Mouse (Mus musculus): Measurements from ENCODE around the gene Myoz2.
A peak's percentile ranks its signal among the peaks of the same experiment; 100 is the strongest.

The Myoz2 gene

DNA sequence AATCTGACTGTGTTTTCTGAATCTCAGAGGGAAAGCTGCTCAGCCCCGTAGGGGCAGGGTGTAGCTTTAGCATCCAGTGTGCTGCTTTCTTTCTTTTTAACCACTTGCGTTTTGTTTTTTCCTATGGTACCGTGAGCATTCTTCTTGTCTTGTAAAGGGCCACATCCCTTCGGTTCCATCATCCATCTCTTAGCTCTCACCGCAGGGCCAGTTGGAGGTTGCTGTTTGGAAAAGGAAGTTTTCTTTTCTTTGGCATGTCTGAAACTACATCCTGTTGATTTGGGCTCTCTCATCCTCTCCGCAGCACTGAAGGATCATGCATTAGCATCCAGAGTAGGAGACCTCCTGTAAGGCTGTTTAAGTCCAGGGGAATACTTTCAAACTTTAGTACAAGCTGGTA lies 25.4 kb downstream of the Myoz2 start:
- no peak for DNase-seq (ENCODE audit: extremely low read depth, low read depth)

DNA sequence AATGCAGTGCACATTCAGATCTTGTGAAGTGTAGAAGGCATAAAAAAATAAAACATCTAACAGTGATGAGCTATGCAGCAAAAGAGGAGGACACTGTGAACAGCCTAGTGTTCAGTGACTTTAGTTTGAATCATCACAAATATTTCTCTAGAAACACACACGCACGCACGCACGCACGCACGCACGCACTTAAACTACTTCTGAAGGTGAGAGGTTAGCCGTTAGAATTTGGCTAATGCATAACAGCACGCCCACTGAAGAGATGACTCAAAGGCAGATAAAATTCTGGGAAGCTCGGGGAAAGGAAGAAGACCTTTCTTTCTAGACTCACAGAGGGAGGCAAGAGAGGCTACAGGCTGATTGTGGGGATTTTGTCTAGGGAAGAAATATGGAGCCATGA lies 27.4 kb downstream of the Myoz2 start:
- DNase-seq (ENCODE audit: extremely low read depth, low read depth), result no peak

DNA sequence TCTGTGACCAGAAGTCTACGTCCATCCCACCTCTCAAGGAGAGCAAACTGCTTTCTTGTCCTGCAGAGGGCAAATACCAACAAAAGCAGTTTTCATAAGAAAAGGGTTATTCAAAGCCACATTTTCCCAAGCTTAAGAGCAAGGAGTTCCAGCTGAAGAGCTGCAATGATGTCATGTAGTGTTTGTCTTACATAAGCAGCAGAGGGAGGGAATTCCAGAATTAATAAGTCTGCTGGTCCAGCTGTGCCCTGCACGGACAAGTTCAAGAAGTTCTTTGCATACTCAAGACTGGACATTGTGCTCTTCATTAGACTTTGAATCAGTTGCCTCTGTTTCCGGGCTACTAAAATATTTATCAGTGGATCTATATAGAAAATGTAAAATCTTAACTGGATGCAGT lies 33.8 kb downstream of the Myoz2 start:
- DNase-seq (ENCODE audit: extremely low read depth, low read depth), result no peak

DNA sequence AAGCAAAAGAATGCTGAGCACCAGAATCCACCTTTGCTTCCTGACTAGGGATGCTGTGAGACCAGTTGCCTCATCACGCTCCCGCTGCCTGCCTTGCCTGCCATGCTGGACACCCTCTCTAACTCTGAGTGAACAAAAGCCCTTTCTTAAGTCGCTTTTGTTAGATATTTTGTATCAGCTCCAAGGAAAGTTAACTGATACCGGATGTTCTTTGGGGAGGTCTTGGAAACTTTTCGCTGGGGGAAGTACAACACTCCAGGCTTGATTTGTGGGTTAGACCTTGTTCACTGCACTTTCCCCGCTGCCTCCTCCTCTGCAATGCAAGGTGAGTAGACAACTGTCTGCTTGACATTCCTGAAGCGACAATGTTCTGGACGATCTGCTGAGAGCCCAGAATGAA lies 36.3 kb downstream of the Myoz2 start:
- no peak for DNase-seq (ENCODE audit: extremely low read depth, low read depth)

DNA sequence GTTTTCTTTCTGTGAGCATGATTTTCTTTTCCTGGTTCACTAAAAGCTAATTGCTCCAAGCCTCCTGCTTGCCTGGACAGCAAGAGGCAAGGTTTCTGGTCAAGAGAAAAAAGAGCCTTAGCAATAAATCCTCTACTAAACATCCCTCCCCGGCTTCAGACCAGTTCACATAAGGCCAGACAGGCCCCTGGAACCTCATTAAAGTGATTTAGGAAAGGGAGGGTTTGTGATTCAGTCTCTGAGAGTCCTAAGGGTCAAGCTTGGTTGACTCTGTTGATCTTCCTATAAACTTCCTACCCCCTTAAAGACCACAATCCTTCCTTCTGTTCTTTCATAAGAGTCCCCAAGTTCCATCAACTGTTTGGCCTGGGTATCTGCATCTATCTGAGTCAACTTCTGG lies 37.8 kb downstream of the Myoz2 start:
- no peak for DNase-seq (ENCODE audit: extremely low read depth, low read depth)

DNA sequence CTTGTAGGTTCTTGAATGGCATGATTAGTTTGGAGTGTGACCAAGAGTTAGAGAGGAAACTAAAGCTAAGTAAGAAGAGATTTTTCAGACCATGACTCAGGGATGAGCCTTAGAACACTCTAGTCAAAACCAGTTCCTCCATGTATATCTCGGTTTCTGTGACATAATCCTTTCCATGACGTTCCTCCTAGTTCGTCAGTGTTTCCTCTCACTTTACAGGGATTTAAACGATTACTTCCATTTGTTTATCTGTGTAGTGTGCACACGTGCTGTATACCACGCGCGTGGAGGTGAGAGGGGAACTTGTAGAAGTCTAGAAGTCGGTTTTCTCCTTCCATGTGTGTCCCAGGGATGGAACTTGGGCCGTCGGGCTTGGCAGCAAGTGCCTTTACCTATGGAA lies 47.9 kb downstream of the Myoz2 start:
- no peak for DNase-seq (ENCODE audit: extremely low read depth, low read depth)

DNA sequence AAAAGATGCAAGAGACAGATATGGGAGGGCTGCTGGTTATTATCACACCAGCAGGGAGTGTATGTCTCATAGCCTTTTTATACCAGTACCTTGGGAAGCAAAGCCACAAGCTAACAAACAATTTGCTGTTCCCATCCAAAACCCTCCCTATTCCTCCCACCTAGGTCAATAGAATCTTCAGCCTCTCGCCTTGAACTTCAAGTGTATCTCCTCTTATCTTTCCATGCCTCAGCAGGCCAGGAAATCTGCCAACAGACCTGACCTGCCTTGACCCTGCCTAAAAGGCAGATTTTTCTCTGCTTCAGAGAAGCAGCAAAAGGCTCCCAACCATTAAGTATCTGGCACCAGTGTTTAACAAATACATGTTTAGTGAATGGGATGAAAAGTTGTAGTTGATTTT lies 48.4 kb downstream of the Myoz2 start:
- no peak for DNase-seq (ENCODE audit: extremely low read depth, low read depth)

DNA sequence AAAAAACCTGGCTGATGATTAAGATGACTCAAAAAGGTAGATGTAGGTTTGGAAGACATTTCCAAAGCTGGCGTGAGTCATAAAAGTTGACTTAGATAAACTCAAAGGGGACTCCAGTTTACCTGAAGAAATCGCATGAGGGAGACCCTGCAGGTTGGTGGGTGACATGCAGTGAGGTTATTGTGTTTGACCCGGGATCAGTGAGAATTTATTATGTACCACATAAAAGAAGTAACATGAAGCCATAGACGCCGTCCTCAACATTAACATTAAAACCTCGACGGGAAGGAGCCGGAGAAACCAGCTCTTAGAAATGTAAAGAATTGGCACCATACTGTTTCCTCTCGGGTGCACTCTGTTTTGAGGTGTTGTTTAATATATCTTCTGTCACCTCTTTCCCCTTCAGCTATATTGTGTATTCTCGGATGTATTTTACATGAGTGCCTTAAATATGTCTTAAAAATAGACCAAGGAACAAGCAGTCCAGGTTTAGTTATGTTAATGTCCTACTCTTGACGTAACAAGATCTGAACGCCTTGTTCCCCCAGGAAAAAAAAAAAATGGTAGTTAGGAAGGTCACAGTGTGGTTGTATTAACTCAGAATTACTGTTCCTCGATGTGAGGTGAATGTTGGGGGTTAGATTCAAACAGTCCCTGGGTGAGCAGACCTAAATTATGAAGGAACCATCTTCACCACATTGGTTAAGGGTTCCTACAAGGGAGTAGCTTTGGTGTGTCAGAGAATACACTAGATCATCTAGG lies 49.5 kb downstream of the Myoz2 start:
- DNase-seq (ENCODE audit: extremely low read depth, low read depth), result peak; percentile 21

DNA sequence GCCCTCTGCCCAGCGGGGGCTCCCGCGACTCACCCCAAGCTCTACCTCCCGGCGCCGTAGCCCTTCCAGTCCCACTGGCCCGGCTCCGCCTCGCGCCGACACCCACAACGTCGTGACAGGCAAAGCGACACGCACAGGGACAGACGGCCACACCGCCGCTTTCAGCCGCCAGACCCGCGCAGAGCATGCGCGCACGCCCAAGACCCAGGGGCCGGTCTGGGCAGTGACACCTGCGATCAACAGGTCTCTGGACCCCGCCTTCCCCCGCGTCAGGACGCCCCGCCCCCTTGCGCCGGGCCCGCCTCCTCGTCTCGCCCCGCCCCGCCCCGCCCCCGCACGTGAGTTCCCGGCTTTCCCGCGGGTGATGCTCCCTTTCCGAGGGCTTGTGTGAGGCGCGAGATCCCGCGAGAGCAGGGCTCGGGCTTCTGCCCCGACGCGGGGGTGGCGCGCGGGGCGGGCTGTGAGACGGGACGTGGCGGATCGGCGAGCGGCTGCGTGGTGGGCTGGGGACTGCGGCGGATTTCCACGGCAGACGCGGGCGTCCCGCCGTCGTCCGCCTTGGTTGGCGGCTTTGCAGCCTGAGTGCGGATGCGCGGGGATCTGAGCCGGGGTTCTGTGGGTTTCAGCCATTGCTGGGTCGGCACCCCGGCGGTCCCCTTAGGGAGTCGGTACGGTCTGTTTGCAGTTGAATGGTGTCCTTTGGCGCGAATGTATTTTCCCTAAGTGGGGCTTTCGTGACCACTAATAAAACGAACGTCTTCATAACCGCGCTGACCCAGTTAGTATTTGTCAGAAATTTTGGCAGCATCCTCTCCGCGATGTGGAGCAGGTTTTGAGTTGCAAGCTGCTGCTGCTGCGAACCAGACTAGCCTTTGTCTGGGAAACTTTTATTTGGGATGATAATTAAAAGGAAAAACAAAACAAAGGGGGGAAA lies 50.3 kb downstream of the Myoz2 start, which contains the start of gene Usp53:
Gene Usp53 (minus strand): TSS at position 262 of the 934 bp plus-strand sequence.
- DNase-seq (ENCODE audit: extremely low read depth, low read depth), result peak; percentile 76

DNA sequence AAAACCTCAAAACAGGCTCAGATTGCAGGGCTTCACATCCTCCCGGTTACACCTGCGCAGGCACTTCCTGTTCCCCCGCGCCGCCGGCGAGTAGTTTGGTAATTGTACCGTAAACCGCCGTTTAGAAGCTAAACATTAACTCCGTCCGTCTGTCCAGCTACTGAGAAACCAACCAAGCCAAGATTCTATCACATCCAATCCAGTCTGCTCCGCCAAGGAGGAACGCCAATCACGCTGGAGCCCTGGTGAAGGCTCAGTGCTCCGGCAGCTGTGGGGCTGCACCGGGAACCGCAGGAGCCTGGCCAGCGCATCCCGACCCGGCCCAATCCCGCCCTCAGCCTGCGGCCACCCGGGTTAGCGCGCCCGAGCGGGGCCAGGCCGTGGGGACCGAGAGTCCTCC lies 51.0 kb downstream of the Myoz2 start:
- DNase-seq (ENCODE audit: extremely low read depth, low read depth), result peak; percentile 54

DNA sequence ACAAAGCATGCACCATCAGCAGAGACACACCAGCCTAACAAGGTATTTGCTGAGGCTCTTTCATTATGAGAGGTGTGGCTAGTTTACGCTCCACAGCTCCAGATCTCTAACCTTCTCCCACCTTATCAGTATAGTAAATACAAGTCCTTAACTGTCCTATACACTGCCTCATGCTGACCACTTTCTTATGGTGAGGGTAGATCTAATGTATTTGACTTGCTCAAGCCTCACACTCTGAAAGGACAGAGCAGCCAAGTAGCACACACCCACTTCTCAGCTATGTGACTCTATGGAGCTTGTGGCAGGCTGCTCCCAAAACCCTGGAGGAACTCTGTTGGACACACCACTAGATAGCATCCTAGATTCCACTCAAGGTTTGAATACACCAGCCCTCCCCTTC lies 58.9 kb downstream of the Myoz2 start:
- no peak for DNase-seq (ENCODE audit: extremely low read depth, low read depth)

DNA sequence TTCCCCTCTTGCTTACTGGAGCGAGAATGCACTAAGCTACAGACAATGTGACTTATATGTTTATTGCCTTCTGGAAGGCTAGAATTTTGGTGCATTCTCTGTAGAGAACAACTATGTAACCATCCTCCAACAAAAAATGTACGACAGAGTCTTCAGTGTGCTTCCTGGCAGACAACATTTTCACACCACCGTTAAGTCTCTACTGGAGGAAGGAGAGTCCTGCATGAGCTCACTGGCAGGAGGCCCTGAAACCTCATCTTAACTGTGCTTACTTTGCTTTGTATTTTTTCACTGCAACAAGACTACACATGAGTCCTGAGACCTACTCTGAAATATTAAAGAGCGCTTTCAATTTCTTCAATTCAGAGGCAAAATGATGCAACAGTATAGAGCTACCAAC lies 59.5 kb downstream of the Myoz2 start:
- no peak for DNase-seq (ENCODE audit: extremely low read depth, low read depth)

DNA sequence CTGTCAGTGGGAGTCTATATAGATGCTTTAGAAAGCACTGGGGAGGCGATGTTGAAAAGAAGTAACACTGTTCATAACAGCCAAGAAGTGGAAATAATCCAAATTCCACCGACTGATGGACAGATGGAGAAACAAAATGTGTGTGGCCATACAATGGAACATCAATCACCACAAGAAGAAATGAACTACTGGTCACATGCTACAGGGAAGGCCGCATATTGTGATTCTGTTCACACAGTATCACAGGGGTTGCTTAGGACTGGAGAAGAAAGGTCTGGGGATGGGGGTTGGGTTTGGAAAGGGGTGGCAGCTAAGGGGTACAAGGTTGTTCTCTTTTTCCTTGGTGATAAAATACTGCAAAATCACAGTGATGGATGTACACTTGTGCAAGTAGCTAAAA lies 60.0 kb downstream of the Myoz2 start:
- DNase-seq (ENCODE audit: extremely low read depth, low read depth), result no peak

DNA sequence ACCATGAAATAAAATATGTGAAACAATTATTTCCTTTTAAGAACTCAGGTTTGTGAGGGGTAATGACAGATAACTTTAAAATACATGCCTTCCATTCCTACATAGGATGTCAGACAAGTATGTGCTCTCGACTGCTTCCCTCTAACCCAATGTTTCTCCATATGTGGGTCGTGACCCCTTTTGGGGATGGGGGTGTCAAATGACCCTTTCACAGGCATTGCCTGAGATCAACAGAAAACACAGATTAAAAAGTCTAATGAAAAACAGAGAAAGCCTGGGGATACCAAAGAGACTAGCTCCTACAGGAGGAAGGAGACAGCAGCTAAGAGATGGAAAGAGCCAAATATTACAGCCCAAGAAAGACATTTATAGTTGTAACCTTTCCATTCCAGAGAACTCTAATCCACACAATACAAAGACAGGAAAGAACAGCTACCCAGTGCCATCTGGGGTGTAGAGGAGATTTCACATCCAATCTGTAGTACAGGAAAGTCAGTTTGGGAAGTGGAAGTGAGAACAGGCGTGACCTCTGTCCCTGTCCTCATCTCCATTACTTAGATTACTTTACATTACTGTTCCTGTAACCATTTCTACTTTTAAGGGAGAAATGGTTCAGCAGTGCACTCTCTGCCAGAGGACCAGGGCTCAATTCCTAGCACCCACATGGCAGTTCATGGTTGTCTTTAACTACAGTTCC lies 62.5 kb downstream of the Myoz2 start:
- no peak for DNase-seq (ENCODE audit: extremely low read depth, low read depth)

DNA sequence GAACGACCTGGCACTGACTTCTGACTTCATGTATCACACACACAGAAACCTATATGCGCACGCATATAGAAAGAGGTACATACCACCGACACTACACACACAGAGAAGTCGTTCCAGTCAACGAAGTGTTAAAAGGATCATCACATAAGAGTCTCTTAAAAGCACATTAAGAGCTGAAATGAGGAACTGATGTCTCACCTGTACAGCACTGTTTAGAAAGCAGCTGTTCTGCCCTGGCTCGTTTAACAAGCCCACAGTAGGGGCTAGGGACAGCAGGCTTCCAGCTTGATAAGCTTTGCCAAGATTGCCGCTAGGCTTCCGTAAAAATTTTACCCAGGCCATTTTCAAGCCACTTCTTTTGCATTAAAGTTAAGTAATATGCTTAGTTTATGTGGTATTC lies 66.4 kb downstream of the Myoz2 start:
- no peak for DNase-seq (ENCODE audit: extremely low read depth, low read depth)

DNA sequence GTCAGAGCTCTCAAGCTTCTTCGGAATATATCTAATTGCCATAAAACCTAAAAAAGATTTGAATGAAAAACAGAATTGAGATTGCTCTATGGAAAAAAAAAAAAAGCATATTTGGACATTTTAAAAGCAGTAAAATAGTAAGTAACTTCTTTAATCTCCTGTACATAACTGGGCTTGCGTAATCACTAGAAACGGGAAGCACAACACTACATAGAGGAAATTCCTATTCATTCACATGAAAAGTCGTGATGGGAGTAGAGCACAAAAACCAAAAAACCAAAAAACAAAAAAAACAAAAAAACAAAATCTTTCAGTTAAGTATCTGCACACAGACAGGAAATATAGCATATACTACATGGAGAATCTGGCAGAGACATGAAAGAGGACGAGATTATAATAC lies 70.5 kb downstream of the Myoz2 start:
- no peak for DNase-seq (ENCODE audit: extremely low read depth, low read depth)

Measured in MEL-GATA-1-ER (cell line).